Mouse (Mus musculus): Measurements from ENCODE around the gene Foxj3. TPM values are rescaled to one million over a fixed set of nuclear protein-coding genes. Genes with fewer than 3 reads are reported as not detected.

The Foxj3 gene
- polyA plus RNA-seq, 1 experiment from 2014 or later: 31.6 TPM

- no peak for ATAC-seq (ENCODE audit: low FRiP score, low TSS enrichment)
- Histone ChIP-seq H3K9me3 (ENCODE audit: control insufficient read depth, low read length) (no peaks in the 10 kb centered on the region), H3K4me2 (ENCODE audit: low read length) (no peak overlapping the region), H3K27ac (replicated peaks; ENCODE audit: low read depth, low read length) (no peak overlapping the region), H3K36me3 (ENCODE audit: control insufficient read depth, insufficient read depth, low read length) (no peaks in the 10 kb centered on the region), H3K27me3 (ENCODE audit: control insufficient read depth, insufficient read depth, low read length) (no peaks in the 10 kb centered on the region), H3K4me1 (ENCODE audit: control insufficient read depth, insufficient read depth, low read length) (no peaks in the 10 kb centered on the region), H3K4me3 (replicated peaks; ENCODE audit: low read depth, low read length) (no peak overlapping the region), H3K9ac (replicated peaks; ENCODE audit: low read length) (no peak overlapping the region)
- 80% methylated on average over 8 of the region's 8 CpGs for WGBS
- no peak for DNase-seq
Observed at GRCm38 (mm10) chr4:119660007-119660406, 123.2 kb downstream of the Foxj3 start.

GRCm38 (mm10) chr4:119662151-119662550 lies 125.3 kb downstream of the Foxj3 start:
- Histone ChIP-seq H3K9ac (replicated peaks; ENCODE audit: low read length) (no peak overlapping the region), H3K4me1 (ENCODE audit: control insufficient read depth, insufficient read depth, low read length) (no peaks in the 10 kb centered on the region), H3K4me2 (ENCODE audit: low read length) (no peak overlapping the region), H3K4me3 (replicated peaks; ENCODE audit: low read depth, low read length) (no peak overlapping the region), H3K27ac (replicated peaks; ENCODE audit: low read depth, low read length) (no peak overlapping the region), H3K27me3 (ENCODE audit: control insufficient read depth, insufficient read depth, low read length) (no peaks in the 10 kb centered on the region), H3K9me3 (ENCODE audit: control insufficient read depth, low read length) (no peaks in the 10 kb centered on the region), H3K36me3 (ENCODE audit: control insufficient read depth, insufficient read depth, low read length) (no peaks in the 10 kb centered on the region)
- no peak for DNase-seq
- ATAC-seq (ENCODE audit: low FRiP score, low TSS enrichment): no peak
- WGBS: 75% methylated on average over 4 of the region's 4 CpGs

- no peak overlapping the region for H3K9ac ChIP-seq (replicated peaks; ENCODE audit: low read length)
- H3K4me2 ChIP-seq (ENCODE audit: low read length): no peak overlapping the region
- no peaks in the 10 kb centered on the region for H3K9me3 ChIP-seq (ENCODE audit: control insufficient read depth, low read length)
Observed at GRCm38 (mm10) chr4:119662976-119663375, 126.2 kb downstream of the Foxj3 start.

GRCm38 (mm10) chr4:119663409-119664095 lies 126.7 kb downstream of the Foxj3 start:
- Histone ChIP-seq H3K36me3 (ENCODE audit: control insufficient read depth, insufficient read depth, low read length) (no peaks in the 10 kb centered on the region), H3K4me1 (ENCODE audit: control insufficient read depth, insufficient read depth, low read length) (no peaks in the 10 kb centered on the region), H3K9ac (replicated peaks; ENCODE audit: low read length) (no peak overlapping the region), H3K9me3 (ENCODE audit: control insufficient read depth, low read length) (no peaks in the 10 kb centered on the region), H3K4me3 (replicated peaks; ENCODE audit: low read depth, low read length) (no peak overlapping the region), H3K4me2 (ENCODE audit: low read length) (no peak overlapping the region), H3K27ac (replicated peaks; ENCODE audit: low read depth, low read length) (no peak overlapping the region), H3K27me3 (ENCODE audit: control insufficient read depth, insufficient read depth, low read length) (no peaks in the 10 kb centered on the region)
- WGBS: 94% methylated on average over 14 of the region's 14 CpGs
- DNase-seq (no peak), ATAC-seq (ENCODE audit: low FRiP score, low TSS enrichment) (no peak)

More at GRCm38 (mm10) chr4:119662976-119663375, 126.2 kb downstream of the Foxj3 start:
- no peaks in the 10 kb centered on the region for H3K27me3 ChIP-seq (ENCODE audit: control insufficient read depth, insufficient read depth, low read length)
- DNase-seq (no peak), ATAC-seq (ENCODE audit: low FRiP score, low TSS enrichment) (no peak)
- no peaks in the 10 kb centered on the region for H3K36me3 ChIP-seq (ENCODE audit: control insufficient read depth, insufficient read depth, low read length)
- no peak overlapping the region for H3K27ac ChIP-seq (replicated peaks; ENCODE audit: low read depth, low read length)
- no peak overlapping the region for H3K4me3 ChIP-seq (replicated peaks; ENCODE audit: low read depth, low read length)
- no peaks in the 10 kb centered on the region for H3K4me1 ChIP-seq (ENCODE audit: control insufficient read depth, insufficient read depth, low read length)
- WGBS: 91% methylated on average over 7 of the region's 7 CpGs

GRCm38 (mm10) chr4:119665166-119665565 lies 128.4 kb downstream of the Foxj3 start:
- Histone ChIP-seq H3K27me3 (ENCODE audit: control insufficient read depth, insufficient read depth, low read length) (no peaks in the 10 kb centered on the region), H3K27ac (replicated peaks; ENCODE audit: low read depth, low read length) (no peak overlapping the region), H3K4me3 (replicated peaks; ENCODE audit: low read depth, low read length) (no peak overlapping the region), H3K9me3 (ENCODE audit: control insufficient read depth, low read length) (no peaks in the 10 kb centered on the region), H3K4me2 (ENCODE audit: low read length) (no peak overlapping the region), H3K36me3 (ENCODE audit: control insufficient read depth, insufficient read depth, low read length) (no peaks in the 10 kb centered on the region), H3K9ac (replicated peaks; ENCODE audit: low read length) (no peak overlapping the region), H3K4me1 (ENCODE audit: control insufficient read depth, insufficient read depth, low read length) (peaks cover 10% of the 10 kb centered on the region)
- ATAC-seq (ENCODE audit: low FRiP score, low TSS enrichment) (no peak), DNase-seq (no peak)
- 90% methylated on average over 2 of the region's 2 CpGs for WGBS

GRCm38 (mm10) chr4:119666116-119666515 lies 129.3 kb downstream of the Foxj3 start:
- DNase-seq (no peak), ATAC-seq (ENCODE audit: low FRiP score, low TSS enrichment) (no peak)
- Histone ChIP-seq H3K4me2 (ENCODE audit: low read length) (no peak overlapping the region), H3K4me3 (replicated peaks; ENCODE audit: low read depth, low read length) (no peak overlapping the region), H3K4me1 (ENCODE audit: control insufficient read depth, insufficient read depth, low read length) (peaks cover 12% of the 10 kb centered on the region), H3K36me3 (ENCODE audit: control insufficient read depth, insufficient read depth, low read length) (no peaks in the 10 kb centered on the region), H3K27me3 (ENCODE audit: control insufficient read depth, insufficient read depth, low read length) (no peaks in the 10 kb centered on the region), H3K27ac (replicated peaks; ENCODE audit: low read depth, low read length) (no peak overlapping the region), H3K9me3 (ENCODE audit: control insufficient read depth, low read length) (no peaks in the 10 kb centered on the region), H3K9ac (replicated peaks; ENCODE audit: low read length) (no peak overlapping the region)
- 31% methylated on average over 8 of the region's 8 CpGs for WGBS

- no peaks in the 10 kb centered on the region for H3K27me3 ChIP-seq (ENCODE audit: control insufficient read depth, insufficient read depth, low read length)
- no peak overlapping the region for H3K9ac ChIP-seq (replicated peaks; ENCODE audit: low read length)
- no peaks in the 10 kb centered on the region for H3K36me3 ChIP-seq (ENCODE audit: control insufficient read depth, insufficient read depth, low read length)
- H3K9me3 ChIP-seq (ENCODE audit: control insufficient read depth, low read length): no peaks in the 10 kb centered on the region
- no peak overlapping the region for H3K4me2 ChIP-seq (ENCODE audit: low read length)
- 21% methylated on average over 5 of the region's 5 CpGs for WGBS
- no peak overlapping the region for H3K4me3 ChIP-seq (replicated peaks; ENCODE audit: low read depth, low read length)
- peaks cover 12% of the 10 kb centered on the region for H3K4me1 ChIP-seq (ENCODE audit: control insufficient read depth, insufficient read depth, low read length)
- DNase-seq: peak; percentile 74
- ATAC-seq (ENCODE audit: low FRiP score, low TSS enrichment): no peak
- H3K27ac ChIP-seq (replicated peaks; ENCODE audit: low read depth, low read length): no peak overlapping the region
Observed at GRCm38 (mm10) chr4:119667454-119667853, 130.7 kb downstream of the Foxj3 start.

GRCm38 (mm10) chr4:119668185-119668584 lies 131.4 kb downstream of the Foxj3 start:
- H3K4me2 ChIP-seq (ENCODE audit: low read length): no peak overlapping the region
- H3K4me1 ChIP-seq (ENCODE audit: control insufficient read depth, insufficient read depth, low read length): peaks cover 12% of the 10 kb centered on the region
- H3K9ac ChIP-seq (replicated peaks; ENCODE audit: low read length): no peak overlapping the region
- no peaks in the 10 kb centered on the region for H3K9me3 ChIP-seq (ENCODE audit: control insufficient read depth, low read length)
- H3K36me3 ChIP-seq (ENCODE audit: control insufficient read depth, insufficient read depth, low read length): no peaks in the 10 kb centered on the region
- 96% methylated on average over 3 of the region's 3 CpGs for WGBS
- DNase-seq (no peak), ATAC-seq (ENCODE audit: low FRiP score, low TSS enrichment) (no peak)
- no peak overlapping the region for H3K27ac ChIP-seq (replicated peaks; ENCODE audit: low read depth, low read length)
- no peak overlapping the region for H3K4me3 ChIP-seq (replicated peaks; ENCODE audit: low read depth, low read length)
- no peaks in the 10 kb centered on the region for H3K27me3 ChIP-seq (ENCODE audit: control insufficient read depth, insufficient read depth, low read length)

- DNase-seq: no peak
- ATAC-seq (ENCODE audit: low FRiP score, low TSS enrichment): no peak
- no peak overlapping the region for H3K27ac ChIP-seq (replicated peaks; ENCODE audit: low read depth, low read length)
- 84% methylated on average over 4 of the region's 4 CpGs for WGBS
- no peak overlapping the region for H3K4me3 ChIP-seq (replicated peaks; ENCODE audit: low read depth, low read length)
- H3K27me3 ChIP-seq (ENCODE audit: control insufficient read depth, insufficient read depth, low read length): no peaks in the 10 kb centered on the region
- H3K4me1 ChIP-seq (ENCODE audit: control insufficient read depth, insufficient read depth, low read length): peaks cover 12% of the 10 kb centered on the region
- H3K9me3 ChIP-seq (ENCODE audit: control insufficient read depth, low read length): no peaks in the 10 kb centered on the region
- H3K4me2 ChIP-seq (ENCODE audit: low read length): no peak overlapping the region
- no peaks in the 10 kb centered on the region for H3K36me3 ChIP-seq (ENCODE audit: control insufficient read depth, insufficient read depth, low read length)
- no peak overlapping the region for H3K9ac ChIP-seq (replicated peaks; ENCODE audit: low read length)
Observed at GRCm38 (mm10) chr4:119668596-119668995, 131.8 kb downstream of the Foxj3 start.

All from midbrain, embryonic 14.5 days (tissue).